Mouse (Mus musculus): ENCODE measurements around the gene Ntng1.
"Not testable (repeated sequence)": the region's sequence is repeated elsewhere in the genome, so short reads cannot be mapped to it uniquely, and the experiment has no call there.

Gene Ntng1

GRCm38 (mm10) chr3:109772120-109772519, 371.7 kb downstream of the Ntng1 start:
- no peak for DNase-seq

DNA sequence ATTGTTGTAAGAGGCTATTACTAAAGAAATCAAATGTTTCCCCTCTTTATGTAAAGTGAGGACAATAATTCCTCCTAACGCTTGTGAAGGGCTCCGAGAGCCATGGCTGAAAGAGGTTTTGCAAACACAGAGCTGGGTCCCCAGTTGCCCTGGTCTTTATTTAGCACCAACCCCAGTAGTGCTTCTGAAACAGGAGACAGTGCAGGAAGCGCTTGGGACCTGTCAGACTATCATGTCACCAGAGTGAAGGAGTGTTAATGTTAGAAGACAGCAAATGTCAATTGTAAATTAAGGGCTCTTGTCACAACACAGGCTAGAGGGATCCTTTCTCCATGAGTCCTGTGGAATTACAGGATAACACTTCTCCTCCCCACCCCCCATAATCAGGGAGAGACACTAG, 376.9 kb downstream of the Ntng1 start:
- DNase-seq = no peak

DNA sequence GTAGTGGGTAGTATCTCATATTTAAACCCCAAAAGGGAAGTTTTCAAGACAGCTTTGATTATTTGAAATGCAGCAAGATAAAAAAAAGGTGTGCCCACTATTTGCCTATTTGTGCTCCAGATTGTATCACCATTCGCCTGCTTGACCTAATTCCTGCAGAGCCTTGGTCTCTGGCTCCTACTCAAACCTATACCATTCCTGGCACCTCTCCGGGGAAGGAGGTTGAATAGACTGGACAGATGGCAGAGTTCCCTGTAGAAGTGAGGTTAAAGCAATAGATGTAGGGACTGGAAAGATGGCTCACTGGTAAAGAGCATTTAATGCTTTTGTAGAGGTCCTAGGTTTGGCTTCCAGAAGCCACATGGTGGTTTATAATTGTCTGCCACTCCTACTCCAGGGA, 378.2 kb downstream of the Ntng1 start:
- no peak for DNase-seq

GRCm38 (mm10) chr3:109765141-109765540, 378.7 kb downstream of the Ntng1 start:
- no peak for DNase-seq

- no peak for DNase-seq
These were observed 387.4 kb downstream of the Ntng1 start for GRCm38 (mm10) chr3:109756426-109756825.

DNA sequence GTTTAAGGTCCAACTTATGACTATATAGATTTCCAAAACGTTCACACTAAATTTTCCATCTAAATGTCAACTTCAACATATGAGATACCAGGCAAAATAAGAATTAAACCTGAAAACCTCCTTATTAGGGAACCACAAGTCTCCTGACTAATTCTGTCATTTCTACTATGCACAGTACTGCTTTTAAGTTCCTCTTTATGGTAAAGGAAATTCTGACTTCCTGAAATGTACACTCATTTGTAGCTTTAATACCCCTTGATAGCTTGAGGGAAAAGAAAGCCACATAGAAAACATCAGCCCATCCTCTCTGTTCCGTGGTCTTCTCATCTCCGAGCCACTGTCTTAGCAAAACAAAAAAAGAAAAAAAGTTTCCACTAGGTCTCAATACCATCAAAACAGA, 396.2 kb downstream of the Ntng1 start:
- not testable (repeated sequence) for DNase-seq

- no peak for DNase-seq
These were observed 403.2 kb downstream of the Ntng1 start for GRCm38 (mm10) chr3:109740466-109741102.

DNA sequence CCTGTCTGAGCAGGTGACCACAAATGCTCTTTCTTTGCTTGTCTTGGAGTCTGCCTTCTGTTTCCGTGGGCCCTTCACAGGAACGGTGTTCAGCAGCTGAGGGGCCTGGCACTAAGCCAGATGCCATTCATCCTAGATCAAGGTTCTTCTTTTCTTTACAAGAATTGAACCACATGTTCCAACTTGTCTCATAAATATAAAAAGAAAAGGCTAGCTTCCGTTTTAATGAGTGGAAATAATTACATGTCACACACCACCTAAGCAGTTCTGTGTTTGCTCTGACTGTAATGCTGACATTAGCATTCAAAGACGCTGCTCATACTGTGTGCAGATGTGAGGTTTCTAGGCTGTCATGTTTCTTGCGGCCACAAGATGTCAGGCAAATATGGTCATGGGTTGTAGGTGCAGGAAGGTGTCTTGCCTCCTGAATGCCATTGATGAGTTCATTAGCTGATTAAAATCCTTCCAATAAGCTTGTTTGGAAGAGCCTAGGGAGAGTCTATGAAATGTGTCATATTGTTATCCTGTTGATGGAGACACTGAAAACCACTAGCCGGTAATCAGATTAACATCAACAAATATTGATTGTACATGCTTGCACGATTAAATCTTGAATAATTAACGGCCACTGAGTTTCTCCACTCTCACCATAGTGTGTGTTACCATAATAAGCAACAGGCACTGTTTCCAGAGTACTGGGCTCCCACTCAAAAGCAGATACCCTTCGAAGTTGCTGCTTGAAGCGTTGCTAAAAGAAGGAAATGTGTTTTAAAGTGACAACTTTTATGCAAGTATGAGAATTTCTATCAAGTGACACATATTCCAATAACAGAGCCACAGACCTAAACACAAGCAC, 411.3 kb downstream of the Ntng1 start:
- DNase-seq = no peak

DNA sequence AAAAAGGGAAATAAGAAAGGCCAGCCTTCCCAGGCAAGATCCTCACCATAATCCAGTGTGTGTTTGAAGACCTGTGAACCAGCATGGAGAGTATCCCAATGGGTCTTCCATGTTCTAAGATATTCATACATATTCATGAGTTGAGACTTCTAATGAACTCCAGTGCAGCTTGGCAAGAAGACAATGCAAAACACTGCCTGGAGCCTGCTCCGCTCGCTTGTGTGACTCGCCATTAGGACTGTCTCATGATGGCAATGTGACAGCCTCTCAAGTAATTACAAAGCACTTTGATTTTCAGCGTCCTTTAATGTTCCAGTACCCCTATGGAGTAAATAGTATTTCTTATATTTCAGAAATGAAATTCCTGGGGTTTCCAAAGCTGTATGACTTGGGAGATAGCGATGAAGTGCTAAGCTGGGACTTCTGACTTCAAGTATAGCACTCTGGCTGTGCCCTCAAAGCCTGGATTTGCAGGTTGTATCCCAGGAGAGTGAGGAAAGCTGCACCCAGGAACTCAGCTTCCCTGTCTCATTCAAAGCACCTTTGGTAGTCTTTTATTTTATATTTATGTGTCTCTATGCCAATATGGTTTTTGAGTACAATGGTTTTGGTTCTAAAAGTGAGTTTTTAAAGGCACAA, 412.1 kb downstream of the Ntng1 start:
- no peak for DNase-seq

Data from B cell, adult 2 months (primary cell).